Mouse (Mus musculus): ENCODE data around the gene Apba3. TPM values are rescaled to one million over a fixed set of nuclear protein-coding genes. Genes with fewer than 3 reads are reported as not detected.

The Apba3 gene
- total and polyA plus RNA-seq, 3 experiments = 111 to 151 (median 123) TPM

- H3K27ac ChIP-seq = peak overlapping the region; percentile 95
- 74% methylated on average over 16 of the region's 16 CpGs for WGBS
- H3K9ac ChIP-seq (ENCODE audit: low read depth, low read length) = peak overlapping the region; percentile 86
Observed at GRCm38 (mm10) chr10:81268643-81269412, 2.1 kb downstream of the Apba3 start.

DNA sequence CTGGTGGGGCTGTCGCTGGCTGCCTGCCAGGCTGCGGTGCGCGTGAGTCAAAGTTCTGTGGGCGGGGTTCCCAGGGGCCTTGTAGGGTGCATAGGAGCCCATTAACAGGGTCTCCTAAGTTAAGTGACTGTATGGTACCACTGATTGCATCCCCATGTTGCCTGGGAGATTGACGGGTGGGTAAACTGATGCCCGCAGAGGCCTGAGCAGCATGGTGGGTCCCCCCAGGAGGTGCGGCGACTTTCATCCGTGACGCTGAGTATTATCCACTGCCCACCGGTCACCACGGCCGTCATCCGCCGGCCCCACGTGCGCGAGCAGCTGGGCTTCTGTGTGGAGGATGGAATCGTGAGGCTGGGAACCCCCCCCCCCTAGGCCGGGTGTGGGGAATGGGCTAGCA lies 5.6 kb downstream of the Apba3 start:
- no peaks in the 10 kb centered on the region for H3K36me3 ChIP-seq (ENCODE audit: control insufficient read depth, insufficient read depth, low read length)
- TF ChIP-seq CTCF (IDR thresholded peaks at IDR 0.05) (no peak), POLR2A (IDR thresholded peaks at IDR 0.05; ENCODE audit: insufficient read depth, low read depth, low read length) (no peak), EP300 (IDR thresholded peaks at IDR 0.05; ENCODE audit: insufficient read depth, low read depth, low read length) (no peak)
- H3K4me1 ChIP-seq (ENCODE audit: control insufficient read depth, insufficient read depth, low read length) = no peaks in the 10 kb centered on the region
- intact Hi-C loops (cut with DNase I) = no loop called here
- no peaks in the 10 kb centered on the region for H3K79me2 ChIP-seq (replicated peaks; ENCODE audit: control insufficient read depth, insufficient read depth, low read length)
- no peak overlapping the region for H3K4me3 ChIP-seq
- no peak for DNase-seq
- no peaks in the 10 kb centered on the region for H3K27me3 ChIP-seq (ENCODE audit: control insufficient read depth, insufficient read depth, low read length)
- WGBS = 91% methylated on average over 21 of the region's 21 CpGs
- H3K27ac ChIP-seq = no peak overlapping the region
- H3K9ac ChIP-seq (ENCODE audit: low read depth, low read length) = no peak overlapping the region

More at GRCm38 (mm10) chr10:81268643-81269412, 2.1 kb downstream of the Apba3 start:
- Histone ChIP-seq H3K79me2 (replicated peaks; ENCODE audit: control insufficient read depth, insufficient read depth, low read length) (no peaks in the 10 kb centered on the region), H3K36me3 (ENCODE audit: control insufficient read depth, insufficient read depth, low read length) (no peaks in the 10 kb centered on the region), H3K4me3 (peak overlapping the region; percentile 80), H3K4me1 (ENCODE audit: control insufficient read depth, insufficient read depth, low read length) (peaks cover 2% of the 10 kb centered on the region; the same call in 1 of the 2 replicates), H3K27me3 (ENCODE audit: control insufficient read depth, insufficient read depth, low read length) (no peaks in the 10 kb centered on the region)
- DNase-seq = no peak
- no peak for TF ChIP-seq EP300 (IDR thresholded peaks at IDR 0.05; ENCODE audit: insufficient read depth, low read depth, low read length)
- TF ChIP-seq CTCF (IDR thresholded peaks at IDR 0.05) = no peak
- no peak for TF ChIP-seq POLR2A (IDR thresholded peaks at IDR 0.05; ENCODE audit: insufficient read depth, low read depth, low read length)
- intact Hi-C loops (cut with DNase I) = loop anchor here (1.0 kb wide), 1 partner anchor 18 kb away; no protein-coding TSS in a partner anchor

DNA sequence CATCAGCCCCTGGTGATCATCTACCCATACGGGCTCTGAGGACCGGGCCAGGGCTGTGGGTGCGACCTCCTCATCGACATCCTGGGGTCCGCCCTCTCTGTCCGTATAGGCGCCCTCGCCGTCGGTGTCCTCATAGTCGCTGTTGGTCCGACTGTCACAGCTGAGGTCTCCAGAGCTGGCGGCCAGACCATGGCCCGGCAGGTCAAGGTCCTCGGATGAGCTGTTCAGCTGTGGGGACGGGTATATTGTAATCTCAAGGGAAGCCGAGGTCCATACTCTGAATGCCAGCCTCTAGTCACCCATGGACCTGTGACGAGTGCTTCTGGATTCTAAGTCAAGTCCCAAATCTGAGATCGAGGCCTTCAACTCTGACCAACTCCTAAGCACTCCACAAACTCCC lies 7.1 kb downstream of the Apba3 start:
- WGBS = 93% methylated on average over 19 of the region's 19 CpGs
- TF ChIP-seq EP300 (IDR thresholded peaks at IDR 0.05; ENCODE audit: insufficient read depth, low read depth, low read length) (no peak), POLR2A (IDR thresholded peaks at IDR 0.05; ENCODE audit: insufficient read depth, low read depth, low read length) (no peak)
- H3K27ac ChIP-seq = no peak overlapping the region
- DNase-seq = no peak
- H3K4me1 ChIP-seq (ENCODE audit: control insufficient read depth, insufficient read depth, low read length) = no peaks in the 10 kb centered on the region
- intact Hi-C loops (cut with DNase I) = no loop called here
- no peaks in the 10 kb centered on the region for H3K36me3 ChIP-seq (ENCODE audit: control insufficient read depth, insufficient read depth, low read length)
- no peak overlapping the region for H3K9ac ChIP-seq (ENCODE audit: low read depth, low read length)
- no peaks in the 10 kb centered on the region for H3K79me2 ChIP-seq (replicated peaks; ENCODE audit: control insufficient read depth, insufficient read depth, low read length)
- H3K4me3 ChIP-seq = no peak overlapping the region
- H3K27me3 ChIP-seq (ENCODE audit: control insufficient read depth, insufficient read depth, low read length) = no peaks in the 10 kb centered on the region

GRCm38 (mm10) chr10:81277676-81278075 lies 10.9 kb downstream of the Apba3 start:
- intact Hi-C loops (cut with DNase I) = no loop called here
- H3K27me3 ChIP-seq (ENCODE audit: control insufficient read depth, insufficient read depth, low read length) = no peaks in the 10 kb centered on the region; the same call in 1 of the 2 replicates
- TF ChIP-seq EP300 (IDR thresholded peaks at IDR 0.05; ENCODE audit: insufficient read depth, low read depth, low read length) = no peak
- H3K79me2 ChIP-seq (replicated peaks; ENCODE audit: control insufficient read depth, insufficient read depth, low read length) = no peaks in the 10 kb centered on the region
- DNase-seq = no peak
- no peak overlapping the region for H3K9ac ChIP-seq (ENCODE audit: low read depth, low read length)
- H3K27ac ChIP-seq = no peak overlapping the region
- H3K4me3 ChIP-seq = no peak overlapping the region
- no peaks in the 10 kb centered on the region for H3K36me3 ChIP-seq (ENCODE audit: control insufficient read depth, insufficient read depth, low read length)
- 63% methylated on average over 22 of the region's 22 CpGs for WGBS
- H3K4me1 ChIP-seq (ENCODE audit: control insufficient read depth, insufficient read depth, low read length) = no peaks in the 10 kb centered on the region

GRCm38 (mm10) chr10:81279496-81279895 lies 12.7 kb downstream of the Apba3 start:
- no peak overlapping the region for H3K9ac ChIP-seq (ENCODE audit: low read depth, low read length)
- DNase-seq = no peak
- 31% methylated on average over 10 of the region's 10 CpGs for WGBS
- no peaks in the 10 kb centered on the region for H3K79me2 ChIP-seq (replicated peaks; ENCODE audit: control insufficient read depth, insufficient read depth, low read length)
- H3K27ac ChIP-seq = no peak overlapping the region
- H3K4me1 ChIP-seq (ENCODE audit: control insufficient read depth, insufficient read depth, low read length) = no peaks in the 10 kb centered on the region
- H3K36me3 ChIP-seq (ENCODE audit: control insufficient read depth, insufficient read depth, low read length) = no peaks in the 10 kb centered on the region
- intact Hi-C loops (cut with DNase I) = no loop called here
- no peak for TF ChIP-seq POLR2A (IDR thresholded peaks at IDR 0.05; ENCODE audit: insufficient read depth, low read depth, low read length)
- TF ChIP-seq CTCF (IDR thresholded peaks at IDR 0.05) = no peak
- TF ChIP-seq EP300 (IDR thresholded peaks at IDR 0.05; ENCODE audit: insufficient read depth, low read depth, low read length) = no peak
- H3K4me3 ChIP-seq = no peak overlapping the region
- peaks cover 3% of the 10 kb centered on the region; the same call in 1 of the 2 replicates for H3K27me3 ChIP-seq (ENCODE audit: control insufficient read depth, insufficient read depth, low read length)

- no peaks in the 10 kb centered on the region for H3K36me3 ChIP-seq (ENCODE audit: control insufficient read depth, insufficient read depth, low read length)
- no peak overlapping the region for H3K9ac ChIP-seq (ENCODE audit: low read depth, low read length)
- intact Hi-C loops (cut with DNase I) = no loop called here
- WGBS = 59% methylated on average over 6 of the region's 6 CpGs
- TF ChIP-seq CTCF (IDR thresholded peaks at IDR 0.05) (no peak), POLR2A (IDR thresholded peaks at IDR 0.05; ENCODE audit: insufficient read depth, low read depth, low read length) (no peak), EP300 (IDR thresholded peaks at IDR 0.05; ENCODE audit: insufficient read depth, low read depth, low read length) (no peak)
- no peak for DNase-seq
- no peaks in the 10 kb centered on the region for H3K79me2 ChIP-seq (replicated peaks; ENCODE audit: control insufficient read depth, insufficient read depth, low read length)
- peaks cover 1% of the 10 kb centered on the region; the same call in 1 of the 2 replicates for H3K4me1 ChIP-seq (ENCODE audit: control insufficient read depth, insufficient read depth, low read length)
- no peak overlapping the region for H3K4me3 ChIP-seq
- H3K27me3 ChIP-seq (ENCODE audit: control insufficient read depth, insufficient read depth, low read length) = peaks cover 4% of the 10 kb centered on the region; the same call in 1 of the 2 replicates
- no peak overlapping the region for H3K27ac ChIP-seq
Observed at GRCm38 (mm10) chr10:81284189-81284588, 17.4 kb downstream of the Apba3 start.

All from heart, adult 2 months (tissue).